Mouse (Mus musculus) lung, postnatal 0 days (tissue): ENCODE measurements at regions not wholly inside any gene's neighbourhood (a gene's known extent, or its start where the extent isn't known, plus 50 kb on each side); places are given as distances from the start of the nearest gene placed in this dataset.

ENCODE experiments used
- ATAC-seq: fragments of 200-750 bp; cut with Nextera tagmentation; 2 replicates; pipeline ENCODE4 v1.8.0; 2017; ENCODE audit warnings: moderate library complexity
- DNase-seq: peaks from one replicate; pipeline ENCODE4 v3.0.0-alpha.2; 2016; ENCODE audit warnings: low spot score
- H3K27ac ChIP-seq: fragments of 300-500 bp; sonication (generic); 2 replicates; pipeline ENCODE4 v1.5.1; 2014; ENCODE audit warnings: antibody characterized with exemption, mild to moderate bottlenecking, low read length, mixed read lengths
- H3K27me3 ChIP-seq: fragments of 300-500 bp; sonication (generic); replicated peaks from 2 replicates; pipeline ENCODE4 v1.6.1; 2014; ENCODE audit warnings: low read length, mixed read lengths; ENCODE audit not compliant: insufficient read depth
- H3K36me3 ChIP-seq: fragments of 300-500 bp; sonication (generic); 2 replicates; pipeline ENCODE4 v1.6.1; 2014; ENCODE audit warnings: low read length, mixed read lengths; ENCODE audit not compliant: insufficient read depth
- H3K4me1 ChIP-seq: fragments of 300-500 bp; sonication (generic); 2 replicates; pipeline ENCODE4 v1.6.1; 2014; ENCODE audit warnings: antibody characterized with exemption, low read depth, low read length, mixed read lengths; ENCODE audit not compliant: insufficient read depth
- H3K4me2 ChIP-seq: fragments of 300-500 bp; sonication (generic); replicated peaks from 2 replicates; pipeline ENCODE4 v1.6.1; 2014; ENCODE audit warnings: low read depth, mild to moderate bottlenecking, low read length, moderate library complexity, mixed read lengths
- H3K4me3 ChIP-seq: fragments of 300-500 bp; sonication (generic); 2 replicates; pipeline ENCODE4 v1.5.1; 2014; ENCODE audit warnings: low read depth, low read length
- H3K9ac ChIP-seq: fragments of 300-500 bp; sonication (generic); replicated peaks from 2 replicates; pipeline ENCODE4 v1.6.1; 2014; ENCODE audit warnings: low read depth, mild to moderate bottlenecking
- H3K9me3 ChIP-seq: fragments of 300-500 bp; sonication (generic); 2 replicates; pipeline ENCODE4 v1.6.1; 2016; ENCODE audit warnings: low read length, mixed read lengths
- CTCF ChIP-seq: IDR thresholded peaks from 2 replicates; pipeline ENCODE4 v1.5.1; 2016; ENCODE audit warnings: antibody characterized with exemption, mild to moderate bottlenecking
- EP300 ChIP-seq: IDR thresholded peaks from 2 replicates; pipeline ENCODE4 v1.6.1; 2016; ENCODE audit warnings: antibody characterized with exemption, mild to moderate bottlenecking, control low read depth
- WGBS: fragments of 180-500 bp; shearing (Covaris S2); extraction: QIAGEN DNeasy Blood & Tissue Kit; methylation state at CpG from one replicate; pipeline ENCODE4 v1.1.7; 2014; 5-methylcytosine and 5-hydroxymethylcytosine counted together

DNA sequence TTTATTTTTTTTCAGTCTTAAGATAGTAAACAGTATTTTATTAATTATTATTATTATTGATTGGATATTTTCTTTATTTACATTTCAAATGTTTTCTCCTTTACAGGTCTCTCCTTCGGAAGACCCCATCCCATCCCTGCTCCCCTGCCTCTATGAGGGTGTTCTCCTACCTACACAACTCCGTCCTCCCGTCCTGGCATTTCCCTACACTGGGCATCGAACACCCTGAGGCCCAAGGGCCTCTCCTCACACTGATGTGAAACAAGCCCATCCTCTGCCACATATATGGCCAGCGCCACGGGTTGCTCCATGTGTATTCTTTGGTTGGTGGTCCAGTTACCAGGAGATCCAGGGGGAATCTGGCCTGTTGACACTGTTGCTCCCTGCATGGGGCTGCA, 118.3 kb upstream of the Ldb2 start:
- no peak for TF ChIP-seq CTCF
- no peak for TF ChIP-seq EP300
- ATAC-seq (no peak), DNase-seq (no peak)
- no peaks in the 10 kb centered on the region for H3K9me3 ChIP-seq
- H3K36me3 ChIP-seq, result no peaks in the 10 kb centered on the region
- H3K4me1 ChIP-seq, result no peaks in the 10 kb centered on the region
- no peak overlapping the region for H3K9ac ChIP-seq
- no peak overlapping the region for H3K4me2 ChIP-seq
- no peak overlapping the region for H3K4me3 ChIP-seq
- H3K27ac ChIP-seq, result no peak overlapping the region
- WGBS, result 95% methylated on average over 6 of the region's 6 CpGs
- no peaks in the 10 kb centered on the region for H3K27me3 ChIP-seq

DNA sequence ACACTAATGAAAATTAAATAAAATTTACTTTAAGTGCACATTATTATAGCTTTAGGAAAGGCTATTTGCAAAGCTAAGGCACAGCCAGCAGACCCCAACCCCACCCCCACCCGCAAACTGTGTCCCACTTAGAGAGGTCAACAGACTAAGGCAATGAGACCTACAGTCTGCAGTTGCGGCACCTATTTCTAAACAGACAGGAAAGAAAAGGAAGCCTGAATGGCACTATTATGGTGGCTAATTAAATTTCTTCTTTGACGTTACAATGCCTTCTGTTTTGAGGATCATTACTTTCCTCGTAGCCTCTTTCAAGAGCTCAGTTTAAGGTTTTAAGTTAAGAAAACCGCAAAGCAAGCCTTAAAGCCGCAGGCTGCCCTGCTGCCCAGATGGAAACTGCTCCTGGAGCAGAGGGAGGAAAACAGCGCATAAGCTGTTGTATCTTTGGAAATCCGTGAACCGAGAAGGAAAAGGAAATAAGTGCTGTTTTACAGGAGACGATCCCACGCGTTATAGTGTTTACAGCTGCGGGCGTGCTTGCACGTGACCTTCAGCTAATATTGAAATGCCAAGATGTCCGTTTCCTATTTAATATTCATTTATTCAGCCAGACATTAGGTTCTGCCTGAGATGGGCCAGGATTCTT, 117.8 kb upstream of the Ldb2 start:
- no peak overlapping the region for H3K4me3 ChIP-seq
- DNase-seq (no peak), ATAC-seq (no peak)
- H3K4me1 ChIP-seq, result no peaks in the 10 kb centered on the region
- H3K9me3 ChIP-seq, result no peaks in the 10 kb centered on the region
- TF ChIP-seq EP300, result no peak
- TF ChIP-seq CTCF, result no peak
- H3K9ac ChIP-seq, result no peak overlapping the region
- no peaks in the 10 kb centered on the region for H3K36me3 ChIP-seq
- WGBS, result 61% methylated on average over 16 of the region's 16 CpGs
- no peaks in the 10 kb centered on the region for H3K27me3 ChIP-seq
- no peak overlapping the region for H3K27ac ChIP-seq
- no peak overlapping the region for H3K4me2 ChIP-seq

DNA sequence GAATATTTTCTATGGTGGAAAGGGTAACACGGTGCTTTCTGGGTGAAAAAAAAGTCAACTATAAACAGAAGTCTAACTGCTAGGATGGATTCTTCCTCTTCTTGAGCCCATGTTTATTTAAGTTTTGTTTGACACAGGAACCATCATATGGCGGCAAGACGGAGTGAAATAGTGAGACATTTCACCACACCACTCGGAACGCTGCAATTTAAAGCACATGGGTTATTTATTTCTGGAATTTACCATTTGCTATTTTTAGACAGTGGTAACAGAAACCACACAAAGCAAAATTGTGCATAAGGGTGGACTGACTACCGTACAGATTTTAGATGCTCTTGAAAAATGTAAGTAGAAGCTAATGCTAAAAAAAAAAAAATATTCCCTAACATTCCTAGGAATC, 103.1 kb upstream of the Ldb2 start:
- no peak overlapping the region for H3K27ac ChIP-seq
- no peaks in the 10 kb centered on the region for H3K4me1 ChIP-seq
- WGBS, result 25% methylated on average over 6 of the region's 6 CpGs
- no peaks in the 10 kb centered on the region for H3K27me3 ChIP-seq
- H3K9me3 ChIP-seq, result no peaks in the 10 kb centered on the region
- no peak overlapping the region for H3K4me3 ChIP-seq
- ATAC-seq, result no peak
- TF ChIP-seq EP300 (no peak), CTCF (no peak)
- no peak for DNase-seq
- no peak overlapping the region for H3K4me2 ChIP-seq
- H3K36me3 ChIP-seq, result no peaks in the 10 kb centered on the region
- H3K9ac ChIP-seq, result no peak overlapping the region

DNA sequence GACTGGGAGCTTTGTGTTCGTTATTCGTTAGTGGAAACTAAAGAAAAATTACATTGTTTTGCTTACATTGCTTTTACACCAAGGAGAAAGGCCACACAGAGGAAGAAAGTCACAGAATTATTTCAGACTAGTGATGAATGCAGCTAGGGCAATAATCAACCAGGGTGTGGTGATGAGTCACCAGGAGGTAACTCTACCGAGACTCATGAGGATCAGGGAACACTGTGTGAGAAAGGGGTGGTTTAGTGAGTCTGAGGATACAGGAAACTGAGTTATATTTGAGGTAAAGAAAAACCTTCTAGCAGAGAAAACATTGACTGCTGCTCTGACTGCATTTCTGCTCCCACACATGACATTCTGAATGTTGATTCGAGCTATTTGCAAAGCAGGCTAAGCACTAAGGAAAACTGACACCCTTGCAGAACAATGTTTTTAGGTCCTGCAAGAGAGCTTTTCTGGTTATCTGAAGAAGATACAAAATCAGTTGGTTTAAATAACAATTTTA, 87.1 kb upstream of the Ldb2 start:
- no peaks in the 10 kb centered on the region for H3K36me3 ChIP-seq
- H3K4me2 ChIP-seq, result no peak overlapping the region
- DNase-seq (no peak), ATAC-seq (no peak)
- H3K27me3 ChIP-seq, result no peaks in the 10 kb centered on the region
- no peak overlapping the region for H3K4me3 ChIP-seq
- TF ChIP-seq EP300 (no peak), CTCF (no peak)
- no peaks in the 10 kb centered on the region for H3K9me3 ChIP-seq
- no peaks in the 10 kb centered on the region for H3K4me1 ChIP-seq
- 71% methylated on average over 4 of the region's 4 CpGs for WGBS
- H3K27ac ChIP-seq, result no peak overlapping the region
- no peak overlapping the region for H3K9ac ChIP-seq

DNA sequence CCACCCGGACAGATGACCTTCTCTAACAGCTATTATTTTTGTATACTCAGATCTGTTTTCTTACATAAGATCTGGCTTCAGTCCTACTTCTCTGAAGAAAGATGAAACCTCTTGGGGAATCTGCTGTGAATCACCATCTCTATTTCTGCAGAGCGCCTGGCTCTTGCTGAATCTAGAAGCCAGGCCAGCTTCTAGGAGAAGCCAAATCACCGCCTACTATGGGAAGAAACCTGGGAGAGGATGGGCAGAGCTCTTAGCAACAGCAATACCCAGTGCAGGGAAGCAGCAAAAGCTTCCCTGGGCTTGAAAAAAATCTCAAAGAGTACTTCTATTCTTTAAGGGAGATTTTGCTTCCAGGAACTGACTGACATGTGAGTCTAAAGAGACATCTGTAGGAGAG, 77.5 kb upstream of the Ldb2 start:
- Histone ChIP-seq H3K4me3 (no peak overlapping the region), H3K27me3 (no peaks in the 10 kb centered on the region), H3K27ac (no peak overlapping the region), H3K9me3 (no peaks in the 10 kb centered on the region), H3K4me2 (no peak overlapping the region), H3K9ac (no peak overlapping the region), H3K36me3 (no peaks in the 10 kb centered on the region), H3K4me1 (no peaks in the 10 kb centered on the region)
- TF ChIP-seq EP300 (no peak), CTCF (no peak)
- DNase-seq, result peak; percentile 58
- ATAC-seq, result 0 out of 2 replicates have a peak, but pooled peaks have one; percentile 17
- WGBS, result 55% methylated on average over 3 of the region's 3 CpGs

DNA sequence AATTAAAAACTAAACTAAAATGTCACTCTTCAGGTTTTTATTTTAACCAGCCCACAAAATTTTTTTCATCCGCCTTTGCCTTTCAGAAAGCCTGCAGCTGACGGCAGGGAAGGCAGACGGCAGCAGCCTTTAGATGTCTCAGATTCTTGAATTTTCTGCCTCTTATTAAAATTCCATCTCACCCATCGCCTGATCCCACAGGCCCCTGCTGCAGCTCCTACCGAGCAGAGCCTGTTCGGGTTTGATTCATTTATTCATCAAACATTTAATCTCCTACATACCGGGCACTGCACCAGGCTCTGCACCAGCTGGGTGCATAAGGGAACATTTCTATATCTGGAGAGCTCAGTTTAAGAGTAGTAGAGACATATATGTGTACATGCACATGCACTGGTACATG, 72.8 kb upstream of the Ldb2 start:
- H3K36me3 ChIP-seq, result no peaks in the 10 kb centered on the region
- ATAC-seq (no peak), DNase-seq (no peak)
- no peak overlapping the region for H3K4me3 ChIP-seq
- WGBS, result 65% methylated on average over 7 of the region's 7 CpGs
- H3K27me3 ChIP-seq, result no peaks in the 10 kb centered on the region
- no peak overlapping the region for H3K9ac ChIP-seq
- H3K4me1 ChIP-seq, result no peaks in the 10 kb centered on the region
- TF ChIP-seq EP300, result no peak
- no peak for TF ChIP-seq CTCF
- H3K27ac ChIP-seq, result no peak overlapping the region
- H3K4me2 ChIP-seq, result no peak overlapping the region
- H3K9me3 ChIP-seq, result no peaks in the 10 kb centered on the region

DNA sequence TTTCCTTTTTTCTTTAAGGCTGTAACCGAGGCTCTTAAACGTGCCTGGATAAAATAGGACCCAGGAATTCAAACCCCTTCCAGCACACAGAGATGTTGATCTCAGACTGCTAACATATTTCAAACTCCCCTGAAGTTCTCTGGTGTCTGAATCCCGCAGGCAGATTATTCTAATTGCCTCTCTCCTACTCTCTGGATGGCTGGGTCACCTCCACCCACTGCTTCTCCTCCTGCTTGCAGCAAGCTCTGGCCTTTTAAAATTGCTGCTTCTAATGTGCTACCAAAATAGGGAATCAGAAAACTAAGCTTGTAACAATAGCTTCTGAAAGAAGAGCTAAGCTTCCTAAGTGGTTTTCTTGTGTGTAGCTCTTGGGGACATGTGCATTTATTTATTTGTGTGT, 64.4 kb upstream of the Ldb2 start:
- H3K4me3 ChIP-seq, result no peak overlapping the region
- ATAC-seq (no peak), DNase-seq (no peak)
- no peak overlapping the region for H3K27ac ChIP-seq
- H3K27me3 ChIP-seq, result no peaks in the 10 kb centered on the region
- H3K9me3 ChIP-seq, result no peaks in the 10 kb centered on the region
- no peak for TF ChIP-seq EP300
- no peak for TF ChIP-seq CTCF
- H3K4me2 ChIP-seq, result no peak overlapping the region
- H3K9ac ChIP-seq, result no peak overlapping the region
- no peaks in the 10 kb centered on the region for H3K36me3 ChIP-seq
- WGBS, result 52% methylated on average over 3 of the region's 3 CpGs
- no peaks in the 10 kb centered on the region for H3K4me1 ChIP-seq
